Mouse (Mus musculus): ENCODE data around the gene Vps8.

DNA sequence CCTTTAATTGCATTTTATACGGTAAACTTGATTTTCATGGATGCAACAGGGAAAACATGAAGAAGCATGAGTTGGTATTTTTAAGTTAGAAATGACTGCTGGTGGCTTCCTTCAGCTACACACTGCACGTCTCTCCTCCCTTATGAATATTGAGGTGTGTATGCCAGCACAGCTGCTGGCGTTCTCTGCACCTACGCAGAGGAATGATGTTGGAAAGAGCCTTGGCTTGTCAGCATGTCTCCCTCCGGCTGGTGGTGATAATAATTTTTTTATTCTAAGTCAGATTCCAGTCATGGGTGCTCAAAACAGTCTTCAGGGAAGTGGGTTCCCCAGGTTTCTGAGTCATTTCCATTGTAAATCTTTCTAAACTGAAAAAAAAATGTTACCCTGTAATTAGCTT, 25.5 kb downstream of the Vps8 start:
- TF ChIP-seq POLR2A (IDR thresholded peaks at IDR 0.05; ENCODE audit: control insufficient read depth, extremely low read depth, insufficient read depth, low read length, poor library complexity) (no peak), CTCF (IDR thresholded peaks at IDR 0.05; ENCODE audit: borderline replicate concordance, control insufficient read depth, extremely low read depth, insufficient read depth, low read length, poor library complexity) (no peak)
